Mouse (Mus musculus) lung, embryonic 16.5 days (tissue): ENCODE results near the gene Vasp. TPM values are rescaled to one million over a fixed set of nuclear protein-coding genes. Genes with fewer than 3 reads are reported as not detected.

Experiments used
- ATAC-seq: fragments of 200-750 bp; cut with Nextera tagmentation; 2 replicates; pipeline ENCODE4 v1.8.0; 2017; ENCODE audit warnings: low read depth, mild to moderate bottlenecking, moderate library complexity
- H3K27ac ChIP-seq: fragments of 300-500 bp; sonication (generic); 2 replicates; pipeline ENCODE4 v1.5.1; 2014; ENCODE audit warnings: mild to moderate bottlenecking, control low read depth, low read length
- H3K27me3 ChIP-seq: fragments of 300-500 bp; sonication (generic); 2 replicates; pipeline ENCODE4 v1.6.1; 2014; ENCODE audit warnings: low read depth, low read length, mixed read lengths; ENCODE audit not compliant: control insufficient read depth, insufficient read depth
- H3K36me3 ChIP-seq: fragments of 300-500 bp; sonication (generic); 2 replicates; pipeline ENCODE4 v1.6.1; 2014; ENCODE audit warnings: low read length; ENCODE audit not compliant: control insufficient read depth, insufficient read depth
- H3K4me1 ChIP-seq: fragments of 300-500 bp; sonication (generic); replicated peaks from 2 replicates; pipeline ENCODE4 v1.6.1; 2014; ENCODE audit warnings: low read length, mixed read lengths; ENCODE audit not compliant: control insufficient read depth, insufficient read depth
- H3K4me2 ChIP-seq: fragments of 300-500 bp; sonication (generic); 2 replicates; pipeline ENCODE4 v1.6.1; 2014; ENCODE audit warnings: low read depth, low read length, control low read depth
- H3K4me3 ChIP-seq: fragments of 300-500 bp; sonication (generic); 2 replicates; pipeline ENCODE4 v1.5.1; 2014; ENCODE audit warnings: mild to moderate bottlenecking, low read length, control low read depth
- H3K9ac ChIP-seq: fragments of 300-500 bp; sonication (generic); 2 replicates; pipeline ENCODE4 v1.6.1; 2014; ENCODE audit warnings: low read length, control low read depth
- H3K9me3 ChIP-seq: fragments of 300-500 bp; sonication (generic); 2 replicates; pipeline ENCODE4 v1.6.1; 2016; ENCODE audit warnings: low read length; ENCODE audit not compliant: control insufficient read depth
- WGBS: fragments of 180-500 bp; shearing (Covaris S2); extraction: QIAGEN DNeasy Blood & Tissue Kit; methylation state at CpG from one replicate; pipeline ENCODE4 v1.1.7; 2014; 5-methylcytosine and 5-hydroxymethylcytosine counted together
- polyA plus RNA-seq: library from polyadenylated mRNA; unstranded; fragments of >200 nt; fragmentation: Nextera tagmentation; extraction: Ambion mirVana; gene quantifications from 2 replicates; pipeline ENCODE4 v1.2.1, GENCODE M21; 2015

The Vasp gene
- polyA plus RNA-seq, 1 experiment from 2014 or later: 103 TPM

- Histone ChIP-seq H3K27ac (no peak overlapping the region; the same call in 1 of the 2 replicates), H3K9ac (0 out of 2 replicates have a peak overlapping the region, but pooled peaks have one; percentile 3), H3K36me3 (peaks cover 31% of the 10 kb centered on the region), H3K4me2 (0 out of 2 replicates have a peak overlapping the region, but pooled peaks have one; percentile 6), H3K9me3 (no peaks in the 10 kb centered on the region), H3K4me3 (no peak overlapping the region), H3K4me1 (peaks cover 35% of the 10 kb centered on the region), H3K27me3 (no peaks in the 10 kb centered on the region)
- ATAC-seq: no peak
- WGBS: 66% methylated on average over 10 of the region's 10 CpGs
Observed at GRCm38 (mm10) chr7:19265928-19266822, 5.4 kb downstream of the Vasp start.

- Histone ChIP-seq H3K4me1 (peaks cover 35% of the 10 kb centered on the region), H3K9me3 (no peaks in the 10 kb centered on the region), H3K27me3 (no peaks in the 10 kb centered on the region), H3K4me2 (no peak overlapping the region), H3K9ac (no peak overlapping the region), H3K4me3 (no peak overlapping the region), H3K36me3 (peaks cover 42% of the 10 kb centered on the region), H3K27ac (no peak overlapping the region)
- WGBS: 74% methylated on average over 7 of the region's 7 CpGs
- ATAC-seq: no peak
Observed at GRCm38 (mm10) chr7:19265147-19265546, 6.5 kb downstream of the Vasp start.

DNA sequence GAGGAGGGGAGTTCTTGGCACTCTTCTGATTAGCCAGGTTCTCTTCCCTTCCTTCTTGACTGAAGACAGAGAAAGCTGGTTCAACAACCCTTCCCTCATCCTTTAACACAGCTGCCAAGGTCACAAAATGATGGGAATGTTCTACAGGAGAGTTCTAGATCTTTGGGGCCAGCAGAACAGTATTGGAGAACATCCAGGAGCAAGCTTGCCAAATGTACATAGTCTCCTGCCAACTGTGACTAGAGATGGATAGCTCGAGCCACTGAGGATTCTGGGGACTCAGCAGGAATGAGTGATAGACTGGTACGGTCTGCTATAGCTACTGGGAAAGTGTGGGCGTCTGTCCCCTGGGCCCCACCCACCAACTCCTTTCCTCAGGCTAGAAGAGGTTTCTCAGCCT lies 13.3 kb downstream of the Vasp start:
- H3K9me3 ChIP-seq: no peaks in the 10 kb centered on the region
- no peak overlapping the region for H3K9ac ChIP-seq
- no peak for ATAC-seq
- H3K27ac ChIP-seq: no peak overlapping the region
- H3K27me3 ChIP-seq: no peaks in the 10 kb centered on the region
- no peak overlapping the region for H3K4me3 ChIP-seq
- 61% methylated on average over 3 of the region's 3 CpGs for WGBS
- H3K4me1 ChIP-seq: no peaks in the 10 kb centered on the region; the same call in 1 of the 2 replicates
- no peak overlapping the region for H3K4me2 ChIP-seq
- H3K36me3 ChIP-seq: peaks cover 56% of the 10 kb centered on the region

DNA sequence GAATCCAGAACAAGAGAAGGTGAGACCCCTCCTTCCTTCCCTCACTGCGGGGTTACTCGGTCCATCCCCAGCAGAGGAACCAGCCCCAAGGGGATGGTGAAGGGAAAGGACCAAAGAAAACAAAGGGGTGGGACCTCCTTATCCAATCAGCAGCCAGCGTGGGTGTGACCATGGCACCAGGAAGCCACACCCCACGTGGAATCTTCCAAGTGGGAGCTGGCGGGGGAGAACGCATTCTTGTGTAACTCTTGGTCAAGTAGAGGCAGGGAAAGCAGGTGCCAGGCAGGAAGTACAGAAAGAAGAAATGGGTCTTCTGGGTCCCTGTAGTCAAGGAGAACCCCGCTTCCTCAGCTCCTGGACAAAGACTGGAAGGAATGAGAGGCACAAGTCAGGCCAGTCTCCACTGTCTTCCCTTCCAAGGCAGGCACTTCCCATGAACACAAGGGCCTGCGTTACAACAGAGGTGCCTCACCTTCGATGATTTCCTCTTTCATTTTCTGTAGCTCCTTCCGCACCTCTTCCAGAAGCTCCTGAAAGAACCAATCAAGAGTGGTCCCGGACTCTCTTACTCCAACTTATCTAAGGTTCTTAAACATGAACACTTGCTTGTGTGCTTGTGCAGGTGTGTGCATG lies 14.1 kb downstream of the Vasp start:
- H3K36me3 ChIP-seq: peaks cover 52% of the 10 kb centered on the region
- no peak overlapping the region for H3K4me2 ChIP-seq
- ATAC-seq: peak; percentile 86
- H3K4me3 ChIP-seq: no peak overlapping the region
- H3K4me1 ChIP-seq: no peaks in the 10 kb centered on the region; the same call in 1 of the 2 replicates
- peak overlapping the region; percentile 34; the same call in 1 of the 2 replicates for H3K27ac ChIP-seq
- H3K9me3 ChIP-seq: no peaks in the 10 kb centered on the region
- no peak overlapping the region for H3K9ac ChIP-seq
- H3K27me3 ChIP-seq: no peaks in the 10 kb centered on the region
- 36% methylated on average over 11 of the region's 11 CpGs for WGBS

DNA sequence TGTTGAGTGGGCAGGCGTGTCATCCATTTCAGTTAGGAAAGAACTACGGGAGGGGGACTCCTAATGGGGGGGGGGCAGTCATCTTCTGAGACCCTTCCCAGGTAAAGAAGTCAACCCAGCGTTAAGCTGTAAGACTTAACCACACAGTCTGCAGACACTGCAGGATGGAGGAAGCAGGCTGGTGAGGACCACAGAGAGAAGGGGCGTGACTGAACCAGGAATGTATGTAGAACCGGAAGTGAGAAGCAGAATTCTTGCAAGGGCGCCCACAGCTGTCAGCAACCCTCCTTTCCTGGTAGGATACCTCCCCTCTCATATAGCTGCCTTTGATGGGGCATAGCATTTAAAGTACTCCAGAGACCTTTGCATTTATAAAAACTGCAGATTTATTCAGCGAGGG lies 15.1 kb downstream of the Vasp start:
- peaks cover 45% of the 10 kb centered on the region for H3K36me3 ChIP-seq
- H3K9ac ChIP-seq: no peak overlapping the region
- H3K27me3 ChIP-seq: no peaks in the 10 kb centered on the region
- H3K9me3 ChIP-seq: no peaks in the 10 kb centered on the region
- WGBS: 69% methylated on average over 7 of the region's 7 CpGs
- H3K4me3 ChIP-seq: no peak overlapping the region
- no peak overlapping the region for H3K4me2 ChIP-seq
- H3K27ac ChIP-seq: no peak overlapping the region
- no peaks in the 10 kb centered on the region; the same call in 1 of the 2 replicates for H3K4me1 ChIP-seq
- ATAC-seq: no peak

- 80% methylated on average over 15 of the region's 17 CpGs for WGBS
- Histone ChIP-seq H3K27me3 (no peaks in the 10 kb centered on the region), H3K4me2 (no peak overlapping the region), H3K4me1 (no peaks in the 10 kb centered on the region; the same call in 1 of the 2 replicates), H3K36me3 (peaks cover 35% of the 10 kb centered on the region), H3K4me3 (no peak overlapping the region), H3K9ac (no peak overlapping the region), H3K9me3 (no peaks in the 10 kb centered on the region), H3K27ac (no peak overlapping the region)
- no peak for ATAC-seq
Observed at GRCm38 (mm10) chr7:19255395-19255794, 16.2 kb downstream of the Vasp start.

GRCm38 (mm10) chr7:19253437-19253836 lies 18.2 kb downstream of the Vasp start:
- Histone ChIP-seq H3K4me2 (no peak overlapping the region), H3K4me1 (no peaks in the 10 kb centered on the region; the same call in 1 of the 2 replicates), H3K9ac (no peak overlapping the region), H3K36me3 (peaks cover 20% of the 10 kb centered on the region), H3K4me3 (no peak overlapping the region), H3K27me3 (no peaks in the 10 kb centered on the region), H3K27ac (no peak overlapping the region), H3K9me3 (no peaks in the 10 kb centered on the region)
- ATAC-seq: no peak
- 58% methylated on average over 5 of the region's 5 CpGs for WGBS

DNA sequence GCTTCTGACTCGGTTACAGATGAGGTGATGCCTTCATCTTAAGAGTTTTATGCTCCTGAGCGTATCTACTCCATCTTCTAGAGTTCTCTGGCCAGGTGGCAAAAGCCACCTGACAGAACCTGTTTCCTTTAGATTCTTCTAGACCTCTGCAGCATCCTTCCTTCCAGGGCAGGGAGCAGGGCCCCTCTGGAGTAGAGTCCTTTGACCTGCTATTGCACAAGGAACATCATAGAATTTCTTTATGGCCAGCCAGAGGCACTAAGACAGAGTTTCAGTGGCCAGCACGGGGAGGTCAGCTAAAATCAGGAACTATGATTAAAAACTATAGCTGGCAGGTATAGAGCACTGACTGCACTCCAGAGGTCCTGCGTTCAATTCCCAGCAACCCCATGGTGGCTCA lies 19.5 kb downstream of the Vasp start:
- H3K36me3 ChIP-seq: peaks cover 15% of the 10 kb centered on the region
- no peaks in the 10 kb centered on the region for H3K4me1 ChIP-seq
- H3K4me2 ChIP-seq: no peak overlapping the region
- no peaks in the 10 kb centered on the region for H3K9me3 ChIP-seq
- no peak for ATAC-seq
- 75% methylated on average over 4 of the region's 4 CpGs for WGBS
- no peak overlapping the region for H3K9ac ChIP-seq
- no peak overlapping the region for H3K4me3 ChIP-seq
- H3K27me3 ChIP-seq: no peaks in the 10 kb centered on the region
- H3K27ac ChIP-seq: no peak overlapping the region

GRCm38 (mm10) chr7:19247511-19247910 lies 24.1 kb downstream of the Vasp start:
- 91% methylated on average over 2 of the region's 2 CpGs for WGBS
- H3K27me3 ChIP-seq: no peaks in the 10 kb centered on the region
- H3K4me1 ChIP-seq: no peaks in the 10 kb centered on the region
- no peak overlapping the region for H3K4me2 ChIP-seq
- H3K9me3 ChIP-seq: no peaks in the 10 kb centered on the region
- ATAC-seq: no peak
- H3K27ac ChIP-seq: no peak overlapping the region
- H3K9ac ChIP-seq: no peak overlapping the region
- no peak overlapping the region for H3K4me3 ChIP-seq
- peaks cover 9% of the 10 kb centered on the region; the same call in 1 of the 2 replicates for H3K36me3 ChIP-seq
